Mouse (Mus musculus) fibroblast of lung, adult 2 months (primary cell): ENCODE data around the gene Amt.
A peak's percentile ranks its signal among the peaks of the same experiment; 100 is the strongest.
"Not testable (repeated sequence)": the region's sequence is repeated elsewhere in the genome, so short reads cannot be mapped to it uniquely, and the experiment has no call there.

Experiments
- DNase-seq: peaks from one replicate; pipeline ENCODE4 v3.0.0-alpha.2; 2011; ENCODE audit warnings: low read depth

The Amt gene

GRCm38 (mm10) chr9:108284410-108284809 is 12.2 kb upstream of the Amt start:
- peak; percentile 70 for DNase-seq

DNA sequence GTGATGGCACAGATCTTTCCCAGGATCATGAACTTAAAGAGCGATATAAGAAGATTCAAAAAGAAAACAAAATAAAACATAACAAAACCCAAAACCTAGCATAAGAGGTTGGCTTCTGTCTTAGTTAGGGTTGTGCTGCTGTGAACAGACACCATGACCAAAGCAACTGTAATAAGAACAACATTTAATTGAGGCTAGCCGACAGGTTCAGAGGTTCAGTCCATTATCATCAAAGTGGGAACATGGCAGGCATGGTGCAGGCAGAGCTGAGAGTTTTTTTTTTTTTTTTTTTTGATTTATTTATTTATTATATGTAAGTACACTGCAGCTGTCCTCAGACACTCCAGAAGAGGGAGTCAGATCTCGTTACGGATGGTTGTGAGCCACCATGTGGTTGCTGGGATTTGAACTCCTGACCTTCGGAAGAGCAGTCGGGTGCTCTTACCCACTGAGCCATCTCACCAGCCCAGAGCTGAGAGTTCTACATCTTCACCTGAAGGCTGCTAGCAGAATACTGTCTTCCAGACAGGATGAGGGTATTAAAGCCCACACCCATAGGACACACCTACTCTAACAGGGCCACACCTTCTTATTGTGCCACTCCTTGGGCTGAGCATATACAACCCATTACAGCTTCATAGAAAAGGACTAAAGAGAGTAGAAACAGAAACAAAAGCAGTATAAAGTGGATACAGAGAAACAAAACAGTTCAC is 9.0 kb upstream of the Amt start:
- DNase-seq: not testable (repeated sequence)

- DNase-seq: no peak
These were observed 7.3 kb upstream of the Amt start for GRCm38 (mm10) chr9:108289347-108289746.

GRCm38 (mm10) chr9:108290016-108290750 is 6.5 kb upstream of the Amt start, which contains the start of gene Nicn1:
Nicn1 (plus strand) TSS chr9:108290429.
- DNase-seq: peak; percentile 98

DNA sequence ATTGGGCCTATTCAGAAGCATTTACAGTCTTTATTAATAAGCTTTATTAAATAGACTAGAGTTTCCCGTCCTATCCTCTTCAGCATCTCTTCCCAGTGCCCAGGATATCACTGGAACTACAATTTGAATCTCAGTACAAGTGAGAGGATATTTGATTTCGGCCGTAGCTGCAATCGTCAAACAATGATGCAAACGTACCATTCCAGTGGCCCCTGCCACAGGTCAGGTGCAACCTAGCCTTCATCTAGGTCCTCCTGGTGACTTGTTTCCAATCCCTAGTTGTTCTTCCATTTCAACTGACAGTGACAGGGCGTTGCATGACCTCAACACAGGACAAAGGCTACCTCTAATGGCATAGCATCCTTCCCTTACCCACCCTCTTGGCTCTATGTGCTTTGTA is 5.9 kb upstream of the Amt start:
- DNase-seq: no peak

GRCm38 (mm10) chr9:108301853-108302252 is 5.2 kb downstream of the Amt start:
- no peak for DNase-seq

GRCm38 (mm10) chr9:108304716-108305115 is 8.1 kb downstream of the Amt start:
- no peak for DNase-seq

DNA sequence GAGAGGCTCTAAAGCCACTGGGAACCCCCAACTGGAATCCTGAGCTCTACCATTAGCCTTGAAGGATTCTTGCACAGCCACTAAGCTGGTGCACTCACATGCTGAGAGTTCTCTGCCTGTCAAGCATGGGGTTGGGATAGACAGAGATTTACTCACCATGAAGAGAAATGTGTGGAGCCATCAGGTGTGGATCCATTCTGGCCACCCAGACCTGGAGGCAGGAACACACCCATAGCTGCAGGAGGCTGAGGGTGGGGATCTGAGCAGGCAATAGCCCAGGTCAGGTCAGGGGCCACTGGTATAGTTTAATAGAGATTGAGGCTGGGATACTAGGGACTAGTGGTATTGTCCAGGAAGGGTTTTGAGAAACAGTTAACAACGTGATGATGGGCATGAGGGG is 8.5 kb downstream of the Amt start:
- DNase-seq: no peak

DNA sequence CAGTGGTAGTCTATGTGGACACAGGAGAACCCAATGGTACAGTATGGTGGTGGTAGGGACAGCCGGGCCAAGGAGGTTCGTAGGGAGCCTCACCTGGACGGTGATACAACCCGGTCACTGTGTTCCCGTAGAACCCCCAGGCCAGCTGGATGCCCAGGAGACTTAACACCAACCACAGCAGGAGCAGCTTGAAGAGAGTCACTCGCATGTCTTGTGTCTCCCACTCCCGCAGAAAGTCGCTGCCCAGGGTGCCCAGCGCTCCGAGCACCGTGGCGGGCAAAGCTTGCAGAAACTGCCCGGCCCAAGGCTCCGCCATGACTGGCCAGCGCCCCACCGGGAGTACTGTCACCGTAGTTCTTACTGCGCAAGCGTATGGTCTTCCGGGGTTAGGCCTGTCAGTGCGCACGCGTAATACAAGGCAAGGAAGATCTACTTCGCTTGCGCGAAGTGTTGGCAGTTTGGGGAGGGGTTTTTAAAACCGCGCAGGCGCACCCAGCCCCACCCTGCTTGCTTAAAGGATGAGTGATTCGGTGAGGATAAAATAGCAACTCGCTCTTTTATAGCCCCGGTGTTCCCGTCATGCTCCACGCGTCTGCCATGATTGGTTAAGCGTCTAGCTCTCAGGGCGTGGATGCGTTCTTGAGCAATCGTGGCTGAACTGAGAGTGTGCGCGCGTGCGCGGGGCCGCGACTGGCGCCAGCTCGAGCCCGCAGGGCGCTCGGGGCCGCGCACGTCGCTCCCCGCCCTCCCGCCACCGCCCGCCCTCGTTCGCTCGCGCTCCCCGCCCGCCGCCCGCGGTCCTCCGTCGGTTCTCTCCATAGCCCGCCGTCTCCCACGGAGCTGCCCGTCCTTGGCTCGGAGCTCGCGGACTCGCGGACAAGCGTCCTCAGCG is 9.2 kb downstream of the Amt start, which contains the start of the genes Rhoa and Tcta:
TSS of gene Rhoa (plus strand) at position 501 of the 892 bp plus-strand sequence.
TSS of gene Tcta (minus strand) at position 532 of the 892 bp plus-strand sequence.
- DNase-seq: peak; percentile 100

DNA sequence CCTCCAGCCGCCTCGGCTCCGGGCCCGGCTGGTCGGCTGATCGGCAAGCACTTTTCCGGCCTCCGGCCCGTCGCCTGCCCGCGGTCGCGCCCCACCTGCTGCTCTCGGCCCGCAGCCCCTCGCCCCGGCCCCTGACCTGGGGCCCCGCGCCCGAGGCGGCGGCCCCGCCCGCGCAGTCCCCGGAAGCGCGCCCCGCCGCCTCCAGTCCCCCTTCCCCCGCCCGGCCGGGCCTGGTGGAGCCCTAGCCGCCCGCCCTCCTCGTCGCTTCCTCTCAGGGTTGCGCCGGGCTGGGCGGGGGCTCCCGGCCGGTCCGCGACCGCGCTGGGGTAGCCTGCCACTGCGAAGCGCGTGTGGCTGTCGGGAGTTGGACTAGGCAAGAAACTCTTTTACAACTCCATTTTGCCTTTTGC is 9.9 kb downstream of the Amt start:
- no peak for DNase-seq

DNA sequence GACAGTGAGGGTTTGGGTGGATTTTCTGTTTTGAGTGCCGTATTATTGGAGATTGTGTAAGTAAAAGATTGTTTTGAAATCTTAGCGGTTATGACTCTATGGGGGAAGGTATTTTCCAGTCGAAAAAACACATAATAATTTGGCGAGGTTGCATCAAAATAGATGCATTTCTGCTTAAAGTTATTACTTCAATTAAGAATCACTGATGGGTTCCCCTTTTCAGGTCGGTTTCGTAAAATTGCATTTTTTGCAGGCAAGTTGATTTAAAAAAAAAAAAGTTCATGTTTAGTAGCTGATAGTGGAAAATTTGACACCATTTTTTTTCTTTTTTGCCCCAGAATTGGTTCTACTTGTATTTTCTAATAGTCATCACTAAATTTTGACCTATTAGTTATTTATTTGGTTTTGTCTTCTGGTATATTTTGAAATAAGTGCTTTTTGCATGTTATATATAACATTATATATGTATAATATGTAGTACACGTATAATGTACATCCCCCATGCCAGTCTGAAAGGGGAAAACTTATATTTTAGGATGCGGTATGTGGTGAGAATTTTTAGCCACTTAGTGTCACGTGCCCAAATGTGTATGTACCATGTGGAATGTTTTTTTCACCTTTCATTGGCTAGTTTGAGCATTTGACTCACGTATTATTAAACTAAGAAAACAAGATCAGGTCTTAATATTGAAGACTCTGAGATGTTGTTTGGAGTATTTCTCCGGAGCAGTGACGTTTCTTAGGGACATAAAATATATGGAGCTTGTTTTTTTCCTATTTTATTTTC is 10.6 kb downstream of the Amt start:
- DNase-seq: no peak

DNA sequence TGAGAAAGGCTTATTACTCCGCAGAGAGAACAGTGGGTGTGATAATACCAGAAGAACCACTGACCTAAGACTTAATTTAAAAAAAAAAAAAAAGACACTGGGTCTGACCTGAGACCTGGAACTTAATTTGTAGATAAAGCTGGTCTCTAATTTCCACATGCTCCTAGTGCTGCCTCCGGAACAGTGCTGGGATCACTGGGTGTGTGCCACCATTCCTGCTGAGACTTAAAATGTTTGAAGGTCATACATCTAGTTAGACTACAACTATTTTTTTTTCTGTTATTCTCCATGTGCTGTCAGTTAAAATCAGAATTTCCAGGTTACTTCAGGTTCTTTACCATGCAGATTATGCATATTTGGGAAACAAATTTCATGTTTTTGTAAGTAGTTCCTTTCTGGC is 11.5 kb downstream of the Amt start:
- no peak for DNase-seq

DNA sequence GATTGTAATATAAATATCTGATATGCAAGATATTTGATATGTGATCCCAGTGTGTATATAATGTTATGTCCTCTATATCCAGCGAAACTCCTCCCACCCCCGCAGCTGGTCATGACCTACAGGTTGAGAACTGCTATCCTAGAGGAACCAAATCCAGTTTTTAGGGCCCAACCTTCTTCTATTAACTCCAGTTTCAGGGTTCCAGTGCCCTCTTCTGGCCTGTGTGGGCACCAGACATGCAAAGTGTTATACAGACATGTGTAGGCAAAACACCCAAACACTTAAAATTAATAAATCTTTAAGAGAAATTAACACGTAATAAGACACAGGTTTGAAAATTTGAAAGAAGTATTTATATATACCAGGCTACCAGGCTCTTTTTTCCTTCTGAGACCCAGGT is 20.9 kb downstream of the Amt start:
- no peak for DNase-seq

GRCm38 (mm10) chr9:108318462-108318861 is 21.8 kb downstream of the Amt start:
- no peak for DNase-seq

DNA sequence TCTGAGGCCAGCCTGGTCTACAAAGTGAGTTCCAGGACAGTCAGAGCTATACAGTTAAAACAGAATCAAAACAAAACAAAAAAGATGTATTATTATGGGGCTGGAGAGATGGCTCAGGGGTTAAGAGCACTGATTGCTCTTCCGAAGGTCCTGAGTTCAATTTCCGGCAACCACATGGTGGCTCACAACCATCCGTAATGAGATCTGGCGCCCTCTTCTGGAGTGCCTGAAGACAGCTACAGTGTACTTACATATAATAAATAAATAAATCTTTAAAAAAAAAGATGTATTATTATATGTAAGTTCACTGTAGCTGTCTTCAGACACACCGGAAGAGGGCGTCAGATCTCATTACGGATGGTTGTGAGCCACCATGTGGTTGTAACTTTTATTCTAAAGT is 25.4 kb downstream of the Amt start:
- DNase-seq: not testable (repeated sequence)

DNA sequence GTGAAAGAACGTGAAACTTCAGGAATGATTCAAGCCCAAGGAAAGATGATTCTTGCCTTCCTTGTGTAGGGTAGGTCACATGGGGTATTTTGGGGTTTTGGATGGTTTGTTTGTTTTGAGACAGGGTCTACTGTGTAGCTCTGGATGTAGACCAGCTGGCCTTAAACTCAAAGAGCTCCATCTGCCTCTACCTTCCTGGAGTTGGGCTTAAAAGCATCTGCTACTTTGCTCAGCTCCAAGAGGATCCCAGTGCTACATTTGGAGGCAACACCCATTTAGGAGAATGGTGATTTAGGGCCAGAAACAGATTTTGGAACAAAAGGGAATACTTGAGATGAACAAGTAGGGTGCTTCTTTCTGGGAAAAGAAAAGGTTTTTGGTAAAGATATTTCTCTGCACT is 28.1 kb downstream of the Amt start:
- DNase-seq: no peak

DNA sequence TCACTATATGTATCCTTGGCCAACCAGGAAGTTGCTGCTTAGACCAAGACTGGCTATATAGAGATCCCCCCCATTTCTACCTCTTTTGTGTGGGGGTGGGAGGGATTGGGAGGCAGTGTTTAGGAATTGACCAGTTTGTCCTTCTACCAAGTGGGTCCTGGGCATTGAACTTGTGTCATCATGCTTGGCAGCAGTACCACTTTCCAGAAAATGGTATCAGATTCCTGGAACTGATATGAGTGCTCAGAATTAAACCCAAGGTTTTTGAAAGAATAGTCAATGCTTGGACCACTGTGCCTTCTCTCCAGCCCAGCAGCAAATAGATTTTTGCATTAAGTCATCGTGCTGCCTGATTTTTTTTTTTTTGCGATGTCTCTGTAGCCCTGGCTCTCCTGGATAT is 29.2 kb downstream of the Amt start:
- DNase-seq: no peak

DNA sequence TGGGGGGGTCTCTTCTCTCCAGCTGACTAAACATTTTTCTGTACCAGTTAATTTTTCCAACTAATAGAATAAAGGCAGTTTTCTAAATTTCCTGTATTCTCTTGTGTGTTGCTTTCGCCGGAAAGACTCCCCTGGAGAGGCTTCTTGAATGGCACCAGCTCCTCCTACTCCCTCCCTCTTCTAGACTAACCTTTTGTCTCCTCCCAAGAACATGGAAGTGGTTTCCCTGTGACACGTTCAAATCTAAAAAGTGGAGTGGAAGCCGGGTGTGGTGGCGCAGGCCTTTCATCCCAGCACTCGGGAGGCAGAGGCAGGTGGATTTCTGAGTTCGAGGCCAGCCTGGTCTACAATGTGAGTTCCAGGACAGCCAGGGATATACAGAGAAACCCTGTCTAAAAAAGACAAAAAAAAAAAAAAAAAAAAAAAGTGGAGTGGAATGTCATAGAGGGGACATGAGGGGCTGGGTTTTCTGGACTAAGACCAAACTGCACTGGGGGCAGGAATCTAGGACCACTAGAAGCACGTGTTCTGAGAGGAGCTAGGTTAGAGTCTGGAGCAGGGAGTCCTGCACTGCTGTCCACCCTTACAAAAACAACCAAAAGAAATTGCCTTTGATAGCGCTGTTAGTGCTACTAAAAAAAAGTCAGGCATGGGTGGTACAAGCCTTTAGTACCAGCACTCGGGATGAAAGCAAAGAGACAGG is 41.3 kb downstream of the Amt start:
- DNase-seq: no peak

DNA sequence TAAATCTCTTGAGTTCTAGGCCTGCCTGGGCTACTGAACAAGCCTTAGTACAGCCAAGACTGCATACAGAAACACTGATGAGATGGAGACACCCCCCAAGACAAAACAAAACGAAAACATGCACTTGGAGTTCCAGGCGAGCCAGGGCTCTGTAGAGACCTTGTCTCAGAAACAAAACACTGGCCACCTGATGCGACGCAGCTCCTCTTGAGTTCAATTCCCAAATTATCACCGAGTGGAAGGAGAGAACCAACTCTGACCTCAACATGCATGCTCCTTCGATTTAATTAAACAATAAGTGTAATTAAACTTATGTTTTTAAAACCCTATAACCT is 41.9 kb downstream of the Amt start:
- no peak for DNase-seq

- DNase-seq: peak; percentile 87
These were observed 42.5 kb downstream of the Amt start, which contains the start of gene Gpx1 for GRCm38 (mm10) chr9:108338886-108339781. Gpx1 (plus strand) TSS chr9:108338903.
